Mouse (Mus musculus): ENCODE data around the gene Kcnh3. TPM values are rescaled to one million over a fixed set of nuclear protein-coding genes. Genes with fewer than 3 reads are reported as not detected.
"Not testable (repeated sequence)": the region's sequence is repeated elsewhere in the genome, so short reads cannot be mapped to it uniquely, and the experiment has no call there.

Gene Kcnh3
- total and polyA plus RNA-seq, 3 experiments, result 0.05 to 0.37 (median 0.08) TPM

DNA sequence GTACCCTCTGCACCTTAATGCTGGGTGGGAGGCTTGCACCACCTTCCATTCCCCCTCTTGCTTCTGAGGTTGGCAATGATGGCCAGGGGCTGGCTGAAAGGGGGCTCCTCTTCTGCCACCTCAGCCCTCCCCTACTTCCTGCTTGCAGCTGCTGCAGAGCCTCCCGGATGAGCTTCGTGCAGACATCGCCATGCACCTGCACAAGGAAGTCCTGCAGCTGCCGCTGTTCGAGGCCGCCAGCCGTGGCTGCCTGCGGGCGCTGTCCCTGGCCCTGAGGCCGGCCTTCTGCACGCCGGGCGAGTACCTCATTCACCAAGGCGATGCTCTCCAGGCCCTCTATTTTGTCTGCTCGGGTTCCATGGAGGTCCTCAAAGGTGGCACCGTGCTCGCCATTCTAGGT lies 9.1 kb downstream of the Kcnh3 start:
- no peaks in the 10 kb centered on the region for H3K4me1 ChIP-seq (ENCODE audit: control insufficient read depth, insufficient read depth, low read length)
- no peak overlapping the region for H3K27ac ChIP-seq
- H3K27me3 ChIP-seq (ENCODE audit: control insufficient read depth, insufficient read depth, low read length), result no peaks in the 10 kb centered on the region; the same call in 1 of the 2 replicates
- H3K36me3 ChIP-seq (ENCODE audit: control insufficient read depth, insufficient read depth, low read length), result no peaks in the 10 kb centered on the region
- TF ChIP-seq EP300 (IDR thresholded peaks at IDR 0.05; ENCODE audit: insufficient read depth, low read depth, low read length), result no peak
- TF ChIP-seq CTCF (IDR thresholded peaks at IDR 0.05), result no peak
- TF ChIP-seq POLR2A (IDR thresholded peaks at IDR 0.05; ENCODE audit: insufficient read depth, low read depth, low read length), result no peak
- no peak overlapping the region for H3K4me3 ChIP-seq
- intact Hi-C loops (cut with DNase I), result no loop called here
- WGBS, result 60% methylated on average over 17 of the region's 17 CpGs
- DNase-seq, result no peak
- no peak overlapping the region for H3K9ac ChIP-seq (ENCODE audit: low read depth, low read length)
- H3K79me2 ChIP-seq (replicated peaks; ENCODE audit: control insufficient read depth, insufficient read depth, low read length), result no peaks in the 10 kb centered on the region

DNA sequence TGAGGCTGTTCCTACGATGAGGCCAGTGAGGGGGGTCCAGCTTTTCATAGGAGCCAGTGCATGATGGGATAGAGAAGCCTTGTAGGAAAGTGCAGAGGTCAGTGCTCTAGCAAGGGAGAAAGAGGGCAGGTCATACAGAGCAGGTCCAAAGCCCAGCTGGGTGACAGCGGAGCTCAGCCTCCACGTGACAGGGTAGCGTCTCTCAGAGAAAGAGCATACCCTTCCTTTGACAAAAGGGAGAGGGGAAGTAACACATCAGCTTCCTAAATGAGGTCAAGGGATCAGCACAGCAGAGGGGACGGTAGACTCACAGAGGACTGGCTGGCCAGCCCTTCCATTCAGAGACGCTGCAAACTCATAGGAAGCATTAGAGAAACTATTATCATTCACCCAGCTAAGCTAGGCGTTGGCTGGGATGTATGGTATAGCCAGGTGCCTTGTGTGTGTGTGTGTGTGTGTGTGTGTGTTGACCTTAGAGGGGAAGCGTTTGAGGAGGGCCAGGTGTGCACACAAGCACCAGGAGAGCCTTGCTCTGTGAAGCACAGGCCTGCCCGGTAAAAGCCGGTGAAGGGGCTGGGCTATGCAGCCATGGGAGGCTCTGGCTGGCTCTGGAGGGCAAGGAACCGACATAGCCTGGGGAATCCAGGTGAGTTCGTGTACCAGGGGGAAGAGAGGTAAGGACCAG lies 9.8 kb downstream of the Kcnh3 start:
- H3K9ac ChIP-seq (ENCODE audit: low read depth, low read length), result no peak overlapping the region
- H3K27me3 ChIP-seq (ENCODE audit: control insufficient read depth, insufficient read depth, low read length), result no peaks in the 10 kb centered on the region; the same call in 1 of the 2 replicates
- intact Hi-C loops (cut with DNase I), result no loop called here
- H3K4me1 ChIP-seq (ENCODE audit: control insufficient read depth, insufficient read depth, low read length), result no peaks in the 10 kb centered on the region
- H3K27ac ChIP-seq, result no peak overlapping the region
- TF ChIP-seq POLR2A (IDR thresholded peaks at IDR 0.05; ENCODE audit: insufficient read depth, low read depth, low read length) (no peak), CTCF (IDR thresholded peaks at IDR 0.05) (no peak), EP300 (IDR thresholded peaks at IDR 0.05; ENCODE audit: insufficient read depth, low read depth, low read length) (no peak)
- H3K79me2 ChIP-seq (replicated peaks; ENCODE audit: control insufficient read depth, insufficient read depth, low read length), result no peaks in the 10 kb centered on the region
- no peak overlapping the region for H3K4me3 ChIP-seq
- 66% methylated on average over 12 of the region's 12 CpGs for WGBS
- H3K36me3 ChIP-seq (ENCODE audit: control insufficient read depth, insufficient read depth, low read length), result no peaks in the 10 kb centered on the region
- DNase-seq, result no peak

DNA sequence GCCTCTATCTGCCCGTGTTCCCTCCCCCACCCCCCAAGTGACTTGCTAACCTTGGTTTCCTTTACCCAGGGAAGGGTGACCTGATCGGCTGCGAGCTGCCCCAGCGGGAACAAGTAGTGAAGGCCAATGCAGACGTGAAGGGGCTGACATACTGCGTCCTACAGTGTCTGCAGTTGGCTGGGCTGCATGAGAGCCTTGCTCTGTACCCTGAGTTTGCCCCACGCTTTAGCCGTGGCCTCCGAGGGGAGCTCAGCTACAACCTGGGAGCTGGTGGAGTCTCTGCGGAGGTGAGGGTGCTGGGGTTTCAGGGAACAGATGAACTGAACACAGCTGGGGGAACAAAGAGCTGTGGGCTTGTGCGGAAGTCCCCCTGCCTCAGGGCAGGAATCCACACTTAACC lies 13.3 kb downstream of the Kcnh3 start:
- Histone ChIP-seq H3K27ac (no peak overlapping the region), H3K79me2 (replicated peaks; ENCODE audit: control insufficient read depth, insufficient read depth, low read length) (no peaks in the 10 kb centered on the region), H3K4me3 (no peak overlapping the region), H3K36me3 (ENCODE audit: control insufficient read depth, insufficient read depth, low read length) (no peaks in the 10 kb centered on the region), H3K4me1 (ENCODE audit: control insufficient read depth, insufficient read depth, low read length) (no peaks in the 10 kb centered on the region), H3K9ac (ENCODE audit: low read depth, low read length) (no peak overlapping the region), H3K27me3 (ENCODE audit: control insufficient read depth, insufficient read depth, low read length) (no peaks in the 10 kb centered on the region)
- intact Hi-C loops (cut with DNase I), result no loop called here
- DNase-seq, result no peak
- WGBS, result 67% methylated on average over 11 of the region's 11 CpGs
- TF ChIP-seq POLR2A (IDR thresholded peaks at IDR 0.05; ENCODE audit: insufficient read depth, low read depth, low read length), result no peak
- TF ChIP-seq EP300 (IDR thresholded peaks at IDR 0.05; ENCODE audit: insufficient read depth, low read depth, low read length), result no peak
- no peak for TF ChIP-seq CTCF (IDR thresholded peaks at IDR 0.05)

DNA sequence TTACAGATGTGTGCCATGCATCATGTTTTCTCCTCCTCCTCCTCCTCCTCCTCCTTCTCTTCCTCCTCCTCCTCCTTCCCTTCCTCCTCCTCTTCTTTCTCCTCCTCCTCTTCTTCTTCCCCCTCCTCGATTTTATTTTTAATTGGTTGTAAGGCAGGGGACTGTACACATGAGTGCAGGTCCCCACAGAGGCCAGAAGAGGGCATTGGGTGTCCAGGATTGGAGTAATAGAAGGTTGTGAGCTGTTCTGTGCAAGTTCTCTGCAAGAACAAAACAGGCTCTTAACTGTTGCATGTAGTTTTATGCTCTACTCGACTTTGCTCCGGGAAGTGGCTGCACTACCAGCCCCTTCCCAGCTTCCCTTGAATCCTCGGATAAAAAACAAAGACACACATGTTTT lies 15.5 kb downstream of the Kcnh3 start:
- TF ChIP-seq CTCF (IDR thresholded peaks at IDR 0.05), result peak; percentile 56
- TF ChIP-seq EP300 (IDR thresholded peaks at IDR 0.05; ENCODE audit: insufficient read depth, low read depth, low read length), result no peak
- TF ChIP-seq POLR2A (IDR thresholded peaks at IDR 0.05; ENCODE audit: insufficient read depth, low read depth, low read length), result no peak
- WGBS, result 61% methylated on average over 4 of the region's 4 CpGs
- no peak overlapping the region for H3K4me3 ChIP-seq
- H3K27me3 ChIP-seq (ENCODE audit: control insufficient read depth, insufficient read depth, low read length), result no peaks in the 10 kb centered on the region
- H3K4me1 ChIP-seq (ENCODE audit: control insufficient read depth, insufficient read depth, low read length), result no peaks in the 10 kb centered on the region
- intact Hi-C loops (cut with DNase I), result no loop called here
- H3K27ac ChIP-seq, result no peak overlapping the region
- no peaks in the 10 kb centered on the region for H3K36me3 ChIP-seq (ENCODE audit: control insufficient read depth, insufficient read depth, low read length)
- H3K79me2 ChIP-seq (replicated peaks; ENCODE audit: control insufficient read depth, insufficient read depth, low read length), result no peaks in the 10 kb centered on the region
- no peak for DNase-seq
- no peak overlapping the region for H3K9ac ChIP-seq (ENCODE audit: low read depth, low read length)

DNA sequence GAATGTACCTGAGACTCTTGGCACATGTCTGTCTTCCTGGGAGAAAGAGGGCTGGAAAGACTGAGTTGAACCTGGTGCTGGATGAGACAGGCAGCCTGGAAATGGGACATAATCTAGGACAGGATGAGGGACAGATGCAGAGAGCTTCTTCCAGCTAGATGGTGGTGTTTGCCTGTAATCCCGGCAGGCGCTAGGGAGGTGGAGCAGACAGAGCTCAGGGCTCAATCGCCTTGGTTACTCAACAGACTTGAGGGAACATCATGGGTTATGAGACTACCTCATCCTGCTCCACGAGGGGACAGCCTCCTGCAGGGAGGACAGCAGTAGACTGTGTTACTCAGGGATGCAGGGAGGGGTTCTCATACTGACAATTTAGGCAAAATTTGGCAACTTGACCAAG lies 16.6 kb downstream of the Kcnh3 start:
- Histone ChIP-seq H3K4me1 (ENCODE audit: control insufficient read depth, insufficient read depth, low read length) (no peaks in the 10 kb centered on the region), H3K27me3 (ENCODE audit: control insufficient read depth, insufficient read depth, low read length) (no peaks in the 10 kb centered on the region), H3K9ac (ENCODE audit: low read depth, low read length) (no peak overlapping the region), H3K36me3 (ENCODE audit: control insufficient read depth, insufficient read depth, low read length) (no peaks in the 10 kb centered on the region), H3K79me2 (replicated peaks; ENCODE audit: control insufficient read depth, insufficient read depth, low read length) (no peaks in the 10 kb centered on the region), H3K27ac (no peak overlapping the region), H3K4me3 (no peak overlapping the region)
- no peak for DNase-seq
- TF ChIP-seq CTCF (IDR thresholded peaks at IDR 0.05) (no peak), EP300 (IDR thresholded peaks at IDR 0.05; ENCODE audit: insufficient read depth, low read depth, low read length) (no peak), POLR2A (IDR thresholded peaks at IDR 0.05; ENCODE audit: insufficient read depth, low read depth, low read length) (no peak)
- intact Hi-C loops (cut with DNase I), result no loop called here
- 70% methylated on average over 4 of the region's 4 CpGs for WGBS

DNA sequence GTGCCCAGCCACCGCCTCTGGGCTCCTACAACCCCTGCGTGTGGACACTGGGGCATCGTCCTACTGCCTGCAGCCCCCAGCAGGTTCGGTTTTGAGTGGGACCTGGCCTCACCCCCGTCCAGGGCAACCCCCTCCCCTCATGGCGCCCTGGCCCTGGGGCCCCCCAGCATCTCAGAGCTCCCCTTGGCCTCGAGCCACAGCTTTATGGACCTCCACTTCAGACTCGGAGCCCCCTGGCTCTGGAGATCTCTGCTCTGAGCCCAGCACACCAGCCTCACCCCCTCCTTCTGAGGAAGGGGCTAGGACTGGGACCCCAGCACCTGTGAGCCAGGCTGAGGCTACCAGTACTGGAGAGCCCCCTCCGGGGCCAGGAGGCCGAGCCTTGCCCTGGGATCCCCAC lies 17.4 kb downstream of the Kcnh3 start:
- Histone ChIP-seq H3K4me1 (ENCODE audit: control insufficient read depth, insufficient read depth, low read length) (no peaks in the 10 kb centered on the region), H3K79me2 (replicated peaks; ENCODE audit: control insufficient read depth, insufficient read depth, low read length) (no peaks in the 10 kb centered on the region), H3K9ac (ENCODE audit: low read depth, low read length) (no peak overlapping the region), H3K36me3 (ENCODE audit: control insufficient read depth, insufficient read depth, low read length) (no peaks in the 10 kb centered on the region), H3K27me3 (ENCODE audit: control insufficient read depth, insufficient read depth, low read length) (no peaks in the 10 kb centered on the region), H3K27ac (no peak overlapping the region), H3K4me3 (no peak overlapping the region)
- TF ChIP-seq CTCF (IDR thresholded peaks at IDR 0.05), result no peak
- TF ChIP-seq EP300 (IDR thresholded peaks at IDR 0.05; ENCODE audit: insufficient read depth, low read depth, low read length), result no peak
- no peak for TF ChIP-seq POLR2A (IDR thresholded peaks at IDR 0.05; ENCODE audit: insufficient read depth, low read depth, low read length)
- DNase-seq, result no peak
- intact Hi-C loops (cut with DNase I), result no loop called here
- WGBS, result 89% methylated on average over 10 of the region's 10 CpGs

DNA sequence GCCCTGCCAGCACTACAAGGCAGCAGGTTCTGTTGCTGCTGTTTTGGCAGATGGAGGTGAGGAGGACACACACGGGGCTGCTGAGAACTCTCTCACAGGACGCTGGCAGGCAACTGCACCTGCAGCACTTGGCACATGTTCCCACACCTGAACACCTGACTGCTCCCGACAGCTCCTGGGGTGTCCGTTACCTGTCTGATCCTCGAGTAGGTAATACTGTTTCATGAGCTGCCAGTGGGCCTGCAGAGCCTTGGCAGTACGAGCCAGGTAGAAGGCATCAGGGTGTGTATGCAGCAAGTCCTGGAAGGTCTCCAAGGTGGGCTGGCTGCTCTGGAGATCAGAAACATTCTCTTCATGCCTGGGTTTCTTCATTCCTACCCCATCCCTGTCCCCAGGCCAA lies 22.1 kb downstream of the Kcnh3 start:
- H3K4me3 ChIP-seq; H3K27me3 ChIP-seq (ENCODE audit: control insufficient read depth, insufficient read depth, low read length); H3K9ac ChIP-seq (ENCODE audit: low read depth, low read length); H3K36me3 ChIP-seq (ENCODE audit: control insufficient read depth, insufficient read depth, low read length); H3K27ac ChIP-seq; H3K79me2 ChIP-seq (replicated peaks; ENCODE audit: control insufficient read depth, insufficient read depth, low read length); DNase-seq; intact Hi-C loops (cut with DNase I); H3K4me1 ChIP-seq (ENCODE audit: control insufficient read depth, insufficient read depth, low read length): not testable (repeated sequence)
- 68% methylated on average over 6 of the region's 6 CpGs for WGBS

All from heart, adult 2 months (tissue).